ENCODE assay signal across 11 mouse cellular contexts in genomic region chr9:58159855-58160254, GRCm38 (mm10). TPM values are rescaled to one million over a fixed set of nuclear protein-coding genes. Genes with fewer than 3 reads are reported as not detected.
DNase-seq lines count a peak whose midpoint lies in the region; ATAC-seq and TF ChIP-seq lines count a peak whose summit lies in the region.
"Had no signal": no experiment of that assay in that cellular context is flagged by ENCODE, and none has a peak within 500 bp of the region (broad histone marks: within the 10 kb centered on the region; RNA-seq: fewer than 3 reads in every experiment).

No protein-coding gene starts in this region.

- no peak for TF ChIP-seq POLR2A in heart, adult 2 months (IDR thresholded peaks at IDR 0.05; ENCODE audit: insufficient read depth, low read depth, low read length)

- intact Hi-C loops in heart, adult 2 months (cut with DNase I): loop anchor here (5.0 kb wide), 1 partner anchor 68 kb away; no protein-coding TSS in a partner anchor
- intact Hi-C loops in left cerebral cortex, postnatal 4 days (cut with DNase I): no loop called here

- peak overlapping the region; percentile 87; the same call in 1 of the 2 replicates for H3K27ac ChIP-seq in kidney, postnatal 0 days
- peak overlapping the region; percentile 87 for H3K27ac ChIP-seq in embryonic facial prominence, embryonic 10.5 days (replicated peaks)
- H3K27ac ChIP-seq in heart, adult 2 months: no peak overlapping the region
- H3K27ac ChIP-seq: liver, embryonic 14.5 days had no signal

- no peaks in the 10 kb centered on the region for H3K27me3 ChIP-seq in kidney, postnatal 0 days (ENCODE audit: insufficient read depth, low read length)
- H3K27me3 ChIP-seq in embryonic facial prominence, embryonic 10.5 days (replicated peaks; ENCODE audit: low read depth, poor library complexity, severe bottlenecking): 0 out of 2 replicates have a peak, but pooled peaks cover 5% of the 10 kb centered on the region
- H3K27me3 ChIP-seq in heart, adult 2 months (ENCODE audit: control insufficient read depth, insufficient read depth, low read length): no peaks in the 10 kb centered on the region

- H3K79me2 ChIP-seq in heart, adult 2 months (replicated peaks; ENCODE audit: control insufficient read depth, insufficient read depth, low read length): no peaks in the 10 kb centered on the region

- 0 out of 2 replicates have a peak, but pooled peaks cover 4% of the 10 kb centered on the region for H3K4me1 ChIP-seq in kidney, postnatal 0 days (replicated peaks; ENCODE audit: insufficient read depth, low read length)
- H3K4me1 ChIP-seq in embryonic facial prominence, embryonic 10.5 days: peaks cover 66% of the 10 kb centered on the region
- no peaks in the 10 kb centered on the region; the same call in 1 of the 2 replicates for H3K4me1 ChIP-seq in heart, adult 2 months (ENCODE audit: control insufficient read depth, insufficient read depth, low read length)

- DNase-seq in kidney, postnatal 0 days (ENCODE audit: low spot score): no peak
- no peak for DNase-seq in kidney, adult 11 months
- no peak for DNase-seq in embryonic facial prominence, embryonic 10.5 days (ENCODE audit: low spot score)
- peak; percentile 44 to 58 for DNase-seq in heart, adult 2 months
- DNase-seq in left cerebral cortex, postnatal 4 days: peak; percentile 51
- DNase-seq in cerebellum, adult 9-11 months: no peak
- no peak for DNase-seq in urinary bladder, adult 18-20 months (ENCODE audit: low spot score in 2 of 2)

- no peak overlapping the region for H3K4me2 ChIP-seq in kidney, postnatal 0 days (ENCODE audit: low read length)

- no peak overlapping the region for H3K9ac ChIP-seq in kidney, postnatal 0 days (ENCODE audit: low read depth, low read length)
- H3K9ac ChIP-seq in heart, adult 2 months (ENCODE audit: low read depth, low read length): no peak overlapping the region
- H3K9ac ChIP-seq: liver, embryonic 14.5 days had no signal

- 33% methylated on average over 4 of the region's 4 CpGs for WGBS in kidney, postnatal 0 days
- 66% methylated on average over 4 of the region's 4 CpGs for WGBS in embryonic facial prominence, embryonic 10.5 days
- 42% methylated on average over 4 of the region's 4 CpGs for WGBS in heart, adult 2 months

- no peak for TF ChIP-seq CTCF in kidney, postnatal 0 days (IDR thresholded peaks at IDR 0.05; ENCODE audit: low read depth)
- no peak for TF ChIP-seq CTCF in heart, adult 2 months (IDR thresholded peaks at IDR 0.05)

- no peak for TF ChIP-seq EP300 in heart, adult 2 months (IDR thresholded peaks at IDR 0.05; ENCODE audit: insufficient read depth, low read depth, low read length)

- no peaks in the 10 kb centered on the region for H3K36me3 ChIP-seq in kidney, postnatal 0 days (ENCODE audit: insufficient read depth, low read length)
- peaks cover 8% of the 10 kb centered on the region; the same call in 1 of the 2 replicates for H3K36me3 ChIP-seq in embryonic facial prominence, embryonic 10.5 days (replicated peaks)
- H3K36me3 ChIP-seq in heart, adult 2 months (ENCODE audit: control insufficient read depth, insufficient read depth, low read length): no peaks in the 10 kb centered on the region

- H3K4me3 ChIP-seq in kidney, postnatal 0 days (replicated peaks; ENCODE audit: low read depth, low read length): no peak overlapping the region
- no peak overlapping the region for H3K4me3 ChIP-seq in embryonic facial prominence, embryonic 10.5 days
- no peak overlapping the region for H3K4me3 ChIP-seq in heart, adult 2 months

- H3K9me3 ChIP-seq in kidney, postnatal 0 days (replicated peaks; ENCODE audit: low read length): no peaks in the 10 kb centered on the region
- H3K9me3 ChIP-seq in embryonic facial prominence, embryonic 10.5 days: no peaks in the 10 kb centered on the region

- ATAC-seq in kidney, postnatal 0 days (replicated peaks; ENCODE audit: low FRiP score, low read depth): no peak
- ATAC-seq in inflammation-experienced regulatory T-cells, adult 6 months: no peak

RNA-seq across cellular contexts. Expression of gene Ccdc33, which starts 41.2 kb away (rescaled TPM):
- polyA plus RNA-seq in kidney, postnatal 0 days (2015; fragmentation: Nextera tagmentation; extraction: Ambion mirVana): 0.09 and 0.13 TPM in 2 replicates
- polyA plus RNA-seq in embryonic facial prominence, embryonic 10.5 days (2016; fragmentation: Nextera tagmentation; extraction: Ambion mirVana): 0.36 and 0.56 TPM in 2 replicates
- total RNA-seq in heart, adult 2 months (2021): not detected
- polyA plus RNA-seq in heart, adult 2 months (2012; rRNA removed): 1.3 TPM in 1 of 2 replicates, not detected in the other
- total RNA-seq in left cerebral cortex, postnatal 4 days (2021): under 1 TPM; 0.62 to 0.66 TPM
- polyA plus RNA-seq in inflammation-experienced regulatory T-cells, adult 6 months (2017; shearing (Covaris generic)): not detected
- total RNA-seq: granulocyte monocyte progenitor cell, adult 5-6 weeks; MEL had no signal
- polyA plus RNA-seq: liver, embryonic 14.5 days had no signal

RNA-seq across cellular contexts. Expression of gene Islr, which starts 44.3 kb away (rescaled TPM):
- polyA plus RNA-seq in kidney, postnatal 0 days (2015; fragmentation: Nextera tagmentation; extraction: Ambion mirVana): 54.0 and 60.4 TPM in 2 replicates
- 13.8 and 18.2 TPM in 2 replicates for polyA plus RNA-seq in embryonic facial prominence, embryonic 10.5 days (2016; fragmentation: Nextera tagmentation; extraction: Ambion mirVana)
- 10 to 100 TPM; 19.1 to 29.8 TPM for total RNA-seq in heart, adult 2 months (2021)
- polyA plus RNA-seq in heart, adult 2 months (2012; rRNA removed): 100.0 and 139 TPM in 2 replicates
- 10 to 100 TPM; 18.6 to 19.3 TPM for total RNA-seq in left cerebral cortex, postnatal 4 days (2021)
- polyA plus RNA-seq in inflammation-experienced regulatory T-cells, adult 6 months (2017; shearing (Covaris generic)): 1 to 10 TPM in 1 of 3 experiments, under 1 TPM in 1, not detected in 1; 0.84 to 1.5 TPM
- total RNA-seq: MEL had no signal

RNA-seq across cellular contexts. Expression of gene Islr2, which starts 44.3 kb away (rescaled TPM):
- polyA plus RNA-seq in kidney, postnatal 0 days (2015; fragmentation: Nextera tagmentation; extraction: Ambion mirVana): 0.04 and 0.13 TPM in 2 replicates
- 1.5 and 2.2 TPM in 2 replicates for polyA plus RNA-seq in embryonic facial prominence, embryonic 10.5 days (2016; fragmentation: Nextera tagmentation; extraction: Ambion mirVana)
- total RNA-seq in heart, adult 2 months (2021): under 1 TPM; 0.57 to 0.96 TPM
- 0.61 and 1.8 TPM in 2 replicates for polyA plus RNA-seq in heart, adult 2 months (2012; rRNA removed)
- total RNA-seq in left cerebral cortex, postnatal 4 days (2021): 100 to 1,000 TPM; 328 to 363 TPM
- polyA plus RNA-seq in inflammation-experienced regulatory T-cells, adult 6 months (2017; shearing (Covaris generic)): not detected
- total RNA-seq: granulocyte monocyte progenitor cell, adult 5-6 weeks had no signal

Comparison
In these comparisons a context has a peak if more than half of its experiments do, and no peak if none do; other contexts are left out.
1. DNase-seq: peak in heart, adult 2 months (2 of 2) and left cerebral cortex, postnatal 4 days (single experiment); none in kidney, postnatal 0 days (single experiment), kidney, adult 11 months (single experiment), embryonic facial prominence, embryonic 10.5 days (single experiment), cerebellum, adult 9-11 months (single experiment) and urinary bladder, adult 18-20 months (0 of 2).